Mouse (Mus musculus) thymus, postnatal 4 days (tissue): ENCODE data around the gene Abl2.
A peak's percentile ranks its signal among the peaks of the same experiment; 100 is the strongest.
"Not testable (repeated sequence)": the region's sequence is repeated elsewhere in the genome, so short reads cannot be mapped to it uniquely, and the experiment has no call there.

Experiments used
- DNase-seq: peaks from one replicate; pipeline ENCODE4 v3.0.0; 2021

The Abl2 gene

GRCm38 (mm10) chr1:156639455-156639854, 80.9 kb downstream of the Abl2 start:
- no peak for DNase-seq

- no peak for DNase-seq
These were observed 82.0 kb downstream of the Abl2 start for GRCm38 (mm10) chr1:156640577-156640976.

GRCm38 (mm10) chr1:156641808-156642207, 83.2 kb downstream of the Abl2 start:
- no peak for DNase-seq

- no peak for DNase-seq
These were observed 84.2 kb downstream of the Abl2 start for GRCm38 (mm10) chr1:156642813-156643212.

- no peak for DNase-seq
These were observed 85.5 kb downstream of the Abl2 start for GRCm38 (mm10) chr1:156644061-156644460.

- DNase-seq = no peak
These were observed 86.4 kb downstream of the Abl2 start for GRCm38 (mm10) chr1:156644780-156645523.

GRCm38 (mm10) chr1:156645971-156646370, 87.4 kb downstream of the Abl2 start:
- no peak for DNase-seq

GRCm38 (mm10) chr1:156648705-156649104, 90.1 kb downstream of the Abl2 start:
- DNase-seq = no peak

GRCm38 (mm10) chr1:156650631-156651030, 92.0 kb downstream of the Abl2 start:
- DNase-seq = no peak

GRCm38 (mm10) chr1:156652189-156652822, 93.7 kb downstream of the Abl2 start:
- no peak for DNase-seq

GRCm38 (mm10) chr1:156654735-156655530, 96.3 kb downstream of the Abl2 start:
- no peak for DNase-seq

GRCm38 (mm10) chr1:156657523-156657922, 98.9 kb downstream of the Abl2 start:
- DNase-seq = no peak

GRCm38 (mm10) chr1:156658676-156659075, 100.1 kb downstream of the Abl2 start:
- DNase-seq = no peak

- DNase-seq = no peak
These were observed 101.5 kb downstream of the Abl2 start for GRCm38 (mm10) chr1:156659906-156660659.

GRCm38 (mm10) chr1:156660660-156661236, 102.2 kb downstream of the Abl2 start:
- not testable (repeated sequence) for DNase-seq

- DNase-seq = no peak
These were observed 107.2 kb downstream of the Abl2 start for GRCm38 (mm10) chr1:156665777-156666176.

- no peak for DNase-seq
These were observed 108.7 kb downstream of the Abl2 start for GRCm38 (mm10) chr1:156667141-156667926.

- peak; percentile 33 for DNase-seq
These were observed 110.0 kb downstream of the Abl2 start for GRCm38 (mm10) chr1:156668602-156669001.

GRCm38 (mm10) chr1:156669208-156669983, 110.8 kb downstream of the Abl2 start:
- DNase-seq = no peak

- no peak for DNase-seq
These were observed 113.3 kb downstream of the Abl2 start for GRCm38 (mm10) chr1:156671921-156672320.
